Mouse (Mus musculus): ENCODE results near the gene Pou6f2.

DNA sequence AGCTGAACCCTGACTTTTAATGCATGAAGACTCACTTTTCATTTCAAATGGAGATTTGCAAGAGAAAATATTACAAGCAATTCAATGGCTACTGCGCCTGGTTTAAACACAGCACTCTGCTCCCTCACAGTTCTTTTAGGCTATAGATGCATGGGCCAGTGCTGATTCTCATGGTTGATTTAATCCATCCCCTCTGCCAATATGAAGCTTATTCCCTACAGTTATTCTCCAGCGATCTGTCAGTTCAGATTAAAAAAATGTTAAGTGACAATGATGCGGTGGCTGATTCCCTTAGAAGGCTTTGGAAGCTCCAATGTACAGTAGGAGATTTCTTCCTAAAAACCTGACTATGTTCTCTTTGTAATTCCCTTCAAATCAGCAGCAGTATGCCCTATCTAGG is 144.4 kb downstream of the Pou6f2 start:
- TF ChIP-seq POLR2A (IDR thresholded peaks at IDR 0.05; ENCODE audit: insufficient read length, low read depth) (no peak), MAX (IDR thresholded peaks at IDR 0.05; ENCODE audit: low read depth) (no peak), TCF12 (IDR thresholded peaks at IDR 0.05; ENCODE audit: insufficient read depth, poor library complexity, severe bottlenecking) (no peak), USF1 (IDR thresholded peaks at IDR 0.05; ENCODE audit: low read depth) (no peak), POLR2AphosphoS2 (IDR thresholded peaks at IDR 0.05; ENCODE audit: insufficient read length, low read depth) (no peak), E2F4 (IDR thresholded peaks at IDR 0.05; ENCODE audit: insufficient read depth) (no peak), SRF (IDR thresholded peaks at IDR 0.05; ENCODE audit: control insufficient read depth, insufficient read length, low read depth) (no peak), CEBPB (IDR thresholded peaks at IDR 0.05; ENCODE audit: insufficient read depth, poor library complexity, severe bottlenecking) (no peak)
